Mouse (Mus musculus) neural tube, embryonic 11.5 days (tissue): ENCODE results near the gene Ptpn7. TPM values are rescaled to one million over a fixed set of nuclear protein-coding genes. Genes with fewer than 3 reads are reported as not detected.
"Not testable (repeated sequence)": the region's sequence is repeated elsewhere in the genome, so short reads cannot be mapped to it uniquely, and the experiment has no call there.

Experiments
- ATAC-seq: fragments of 200-750 bp; cut with Nextera tagmentation; 2 replicates; pipeline ENCODE4 v1.8.0; 2017; ENCODE audit warnings: moderate number of reproducible peaks, mild to moderate bottlenecking, moderate TSS enrichment, moderate library complexity; ENCODE audit not compliant: insufficient read depth, low FRiP score, low TSS enrichment
- DNase-seq: peaks from one replicate; pipeline ENCODE4 v3.0.0-alpha.2; 2015; ENCODE audit warnings: low spot score
- H3K27ac ChIP-seq: fragments of 300-500 bp; sonication (generic); 2 replicates; pipeline ENCODE4 v1.5.1; 2014; ENCODE audit warnings: low read depth, mild to moderate bottlenecking, low read length
- H3K27me3 ChIP-seq: fragments of 300-500 bp; sonication (generic); 2 replicates; pipeline ENCODE4 v1.6.1; 2014; ENCODE audit warnings: mild to moderate bottlenecking, low read length, mixed read lengths; ENCODE audit not compliant: control insufficient read depth, insufficient read depth
- H3K36me3 ChIP-seq: fragments of 300-500 bp; sonication (generic); 2 replicates; pipeline ENCODE4 v1.6.1; 2014; ENCODE audit warnings: mild to moderate bottlenecking, low read length, moderate library complexity, mixed read lengths; ENCODE audit not compliant: control insufficient read depth, insufficient read depth
- H3K4me1 ChIP-seq: fragments of 300-500 bp; sonication (generic); 2 replicates; pipeline ENCODE4 v1.6.1; 2014; ENCODE audit warnings: low read length, mixed read lengths; ENCODE audit not compliant: control insufficient read depth, insufficient read depth
- H3K4me2 ChIP-seq: fragments of 300-500 bp; sonication (generic); 2 replicates; pipeline ENCODE4 v1.6.1; 2014; ENCODE audit warnings: low read depth, mild to moderate bottlenecking, moderate library complexity
- H3K4me3 ChIP-seq: fragments of 300-500 bp; sonication (generic); 2 replicates; pipeline ENCODE4 v1.5.1; 2014; ENCODE audit warnings: low read depth, low read length
- H3K9ac ChIP-seq: fragments of 300-500 bp; sonication (generic); 2 replicates; pipeline ENCODE4 v1.6.1; 2014; ENCODE audit warnings: mild to moderate bottlenecking, low read length
- H3K9me3 ChIP-seq: fragments of 300-500 bp; sonication (generic); 2 replicates; pipeline ENCODE4 v1.6.1; 2016; ENCODE audit warnings: low read length; ENCODE audit not compliant: control insufficient read depth
- WGBS: fragments of 180-500 bp; shearing (Covaris S2); extraction: QIAGEN DNeasy Blood & Tissue Kit; methylation state at CpG from one replicate; pipeline ENCODE4 v1.1.7; 2014; 5-methylcytosine and 5-hydroxymethylcytosine counted together
- polyA plus RNA-seq: library from polyadenylated mRNA; unstranded; fragments of >200 nt; fragmentation: Nextera tagmentation; extraction: Ambion mirVana; gene quantifications from 2 replicates; pipeline ENCODE4 v1.2.1, GENCODE M21; 2014

The Ptpn7 gene
- polyA plus RNA-seq, 1 experiment from 2014 or later: 1.7 TPM

- H3K4me2 ChIP-seq: no peak overlapping the region
- no peak overlapping the region for H3K9ac ChIP-seq
- no peak overlapping the region for H3K27ac ChIP-seq
- ATAC-seq (no peak), DNase-seq (no peak)
- 88% methylated on average over 11 of the region's 11 CpGs for WGBS
- H3K36me3 ChIP-seq: no peaks in the 10 kb centered on the region
- no peaks in the 10 kb centered on the region for H3K4me1 ChIP-seq
- H3K4me3 ChIP-seq: no peak overlapping the region
- H3K27me3 ChIP-seq: 0 out of 2 replicates have a peak, but pooled peaks cover 2% of the 10 kb centered on the region
- no peaks in the 10 kb centered on the region for H3K9me3 ChIP-seq
Observed at GRCm38 (mm10) chr1:135096312-135096711, 36.2 kb upstream of the Ptpn7 start.

DNA sequence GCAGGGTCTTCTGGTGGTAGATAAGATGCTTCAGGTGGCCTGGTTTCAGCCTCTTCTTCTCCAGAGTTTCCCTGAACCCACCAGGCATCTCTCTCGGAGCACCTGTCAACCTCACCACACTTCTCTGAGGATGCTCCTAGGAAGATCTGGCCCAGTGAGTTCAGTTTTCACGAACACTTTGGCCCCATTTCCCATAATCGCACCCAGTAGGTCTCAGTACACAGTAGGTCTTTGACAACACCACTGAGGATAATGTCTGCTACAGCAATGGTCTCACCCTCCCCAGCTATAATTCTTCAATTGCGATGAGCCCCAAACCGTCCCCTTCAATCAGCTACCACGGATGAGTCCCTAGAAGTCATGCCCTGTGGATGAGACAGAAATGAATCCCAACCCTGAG lies 35.1 kb upstream of the Ptpn7 start:
- H3K27ac ChIP-seq: no peak overlapping the region
- DNase-seq (no peak), ATAC-seq (no peak)
- no peaks in the 10 kb centered on the region for H3K36me3 ChIP-seq
- H3K9me3 ChIP-seq: no peaks in the 10 kb centered on the region
- H3K4me2 ChIP-seq: no peak overlapping the region
- no peak overlapping the region for H3K9ac ChIP-seq
- no peaks in the 10 kb centered on the region for H3K4me1 ChIP-seq
- no peak overlapping the region for H3K4me3 ChIP-seq
- H3K27me3 ChIP-seq: 0 out of 2 replicates have a peak, but pooled peaks cover 4% of the 10 kb centered on the region
- WGBS: 91% methylated on average over 6 of the region's 6 CpGs

DNA sequence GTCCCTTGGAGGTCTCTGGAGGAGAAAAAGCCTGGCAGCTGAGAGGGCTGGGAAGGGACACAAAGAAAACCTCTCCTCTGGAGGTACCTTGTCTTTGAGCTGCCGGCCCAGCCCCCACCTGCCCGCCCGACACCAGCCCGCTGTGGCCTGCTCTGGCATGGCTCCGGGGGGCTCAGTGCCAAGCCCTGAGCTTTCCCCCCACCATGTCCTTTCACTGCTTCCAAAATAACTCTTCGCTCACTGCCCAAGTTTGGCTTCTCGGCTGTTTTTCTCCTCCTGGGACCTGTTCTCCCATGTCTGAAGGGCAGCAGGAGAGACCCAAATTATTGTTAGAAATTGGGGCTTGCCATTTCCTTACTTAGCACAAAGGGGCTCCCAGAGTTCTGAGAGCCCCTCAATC lies 34.1 kb upstream of the Ptpn7 start:
- H3K4me3 ChIP-seq: no peak overlapping the region
- no peaks in the 10 kb centered on the region for H3K36me3 ChIP-seq
- no peak overlapping the region for H3K27ac ChIP-seq
- ATAC-seq: no peak
- H3K4me2 ChIP-seq: no peak overlapping the region
- DNase-seq: no peak
- peaks cover 8% of the 10 kb centered on the region for H3K27me3 ChIP-seq
- no peak overlapping the region for H3K9ac ChIP-seq
- H3K9me3 ChIP-seq: no peaks in the 10 kb centered on the region
- no peaks in the 10 kb centered on the region for H3K4me1 ChIP-seq
- 91% methylated on average over 7 of the region's 7 CpGs for WGBS

DNA sequence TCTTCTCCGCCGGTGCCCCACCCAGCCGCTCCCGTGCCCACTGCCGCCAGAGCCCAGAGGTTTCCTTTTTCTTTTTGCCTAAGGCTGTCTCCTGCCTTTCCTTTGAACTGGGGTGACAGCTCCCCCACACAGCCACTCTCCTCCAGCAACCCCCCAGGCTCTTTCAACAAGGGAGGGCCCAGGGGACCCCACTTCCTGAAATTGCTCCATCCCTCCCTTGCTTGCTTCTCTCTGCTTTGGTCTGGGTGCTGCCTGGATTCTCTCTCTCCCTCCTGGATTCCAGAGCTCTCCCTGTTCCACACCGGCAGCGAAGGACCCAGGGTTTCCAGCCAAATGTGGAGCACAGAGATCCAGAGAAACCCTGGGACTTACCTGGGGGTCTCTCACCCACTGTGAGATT lies 32.1 kb upstream of the Ptpn7 start:
- no peak overlapping the region for H3K9ac ChIP-seq
- 75% methylated on average over 7 of the region's 7 CpGs for WGBS
- no peak for DNase-seq
- H3K27me3 ChIP-seq: peaks cover 28% of the 10 kb centered on the region
- no peak overlapping the region for H3K4me3 ChIP-seq
- H3K36me3 ChIP-seq: no peaks in the 10 kb centered on the region
- no peak for ATAC-seq
- H3K9me3 ChIP-seq: no peaks in the 10 kb centered on the region
- H3K27ac ChIP-seq: no peak overlapping the region
- 0 out of 2 replicates have a peak, but pooled peaks cover 2% of the 10 kb centered on the region for H3K4me1 ChIP-seq
- H3K4me2 ChIP-seq: no peak overlapping the region

GRCm38 (mm10) chr1:135105124-135105523 lies 27.4 kb upstream of the Ptpn7 start, which contains the start of gene Lgr6:
Lgr6 (minus strand) TSS chr1:135105276.
- WGBS: under 1% methylated on average over 33 of the region's 40 CpGs
- no peak within 1 kb of the TSS for H3K27ac ChIP-seq
- no peak for ATAC-seq
- peak within 1 kb of the TSS; percentile 34 for H3K4me3 ChIP-seq
- no peak for DNase-seq
- no peaks in the 10 kb centered on the region for H3K36me3 ChIP-seq
- no peaks in the 10 kb centered on the region for H3K9me3 ChIP-seq
- peaks cover 37% of the 10 kb centered on the region for H3K27me3 ChIP-seq
- H3K9ac ChIP-seq: no peak within 1 kb of the TSS
- 0 out of 2 replicates have a peak, but pooled peaks cover 2% of the 10 kb centered on the region for H3K4me1 ChIP-seq
- peak within 1 kb of the TSS; percentile 55 for H3K4me2 ChIP-seq

- H3K9me3 ChIP-seq: no peaks in the 10 kb centered on the region
- no peak overlapping the region for H3K27ac ChIP-seq
- peaks cover 34% of the 10 kb centered on the region for H3K27me3 ChIP-seq
- H3K4me1 ChIP-seq: 0 out of 2 replicates have a peak, but pooled peaks cover 2% of the 10 kb centered on the region
- no peak overlapping the region for H3K4me2 ChIP-seq
- DNase-seq (peak; percentile 78), ATAC-seq (no peak)
- 3% methylated on average over 8 of the region's 8 CpGs for WGBS
- H3K9ac ChIP-seq: no peak overlapping the region
- no peaks in the 10 kb centered on the region for H3K36me3 ChIP-seq
- H3K4me3 ChIP-seq: no peak overlapping the region
Observed at GRCm38 (mm10) chr1:135105951-135106350, 26.5 kb upstream of the Ptpn7 start.

DNA sequence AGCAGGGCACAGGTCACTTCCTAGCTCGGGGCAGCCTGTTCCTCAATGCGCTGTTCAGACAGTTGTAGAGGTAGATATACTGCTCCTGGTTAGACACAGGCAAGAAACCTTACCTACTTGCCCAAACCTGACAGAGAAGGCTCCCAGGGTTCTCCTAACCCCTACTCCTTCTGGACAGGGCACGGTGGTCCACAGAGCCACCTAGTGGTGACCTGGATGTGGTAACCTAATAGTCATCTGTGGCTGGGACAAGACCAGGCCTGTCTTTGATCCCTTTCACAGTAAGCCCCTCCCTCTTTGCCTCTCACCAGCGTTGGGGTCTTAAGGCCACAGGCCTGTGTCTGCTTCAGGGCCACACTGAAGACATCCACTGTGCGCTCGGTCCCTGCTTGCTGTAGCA lies 23.9 kb upstream of the Ptpn7 start:
- Histone ChIP-seq H3K4me1 (0 out of 2 replicates have a peak, but pooled peaks cover 2% of the 10 kb centered on the region), H3K4me3 (no peak overlapping the region), H3K36me3 (no peaks in the 10 kb centered on the region), H3K9ac (no peak overlapping the region), H3K27me3 (peaks cover 27% of the 10 kb centered on the region), H3K4me2 (no peak overlapping the region), H3K27ac (no peak overlapping the region), H3K9me3 (no peaks in the 10 kb centered on the region)
- no peak for ATAC-seq
- DNase-seq: peak; percentile 43
- 35% methylated on average over 6 of the region's 6 CpGs for WGBS

DNA sequence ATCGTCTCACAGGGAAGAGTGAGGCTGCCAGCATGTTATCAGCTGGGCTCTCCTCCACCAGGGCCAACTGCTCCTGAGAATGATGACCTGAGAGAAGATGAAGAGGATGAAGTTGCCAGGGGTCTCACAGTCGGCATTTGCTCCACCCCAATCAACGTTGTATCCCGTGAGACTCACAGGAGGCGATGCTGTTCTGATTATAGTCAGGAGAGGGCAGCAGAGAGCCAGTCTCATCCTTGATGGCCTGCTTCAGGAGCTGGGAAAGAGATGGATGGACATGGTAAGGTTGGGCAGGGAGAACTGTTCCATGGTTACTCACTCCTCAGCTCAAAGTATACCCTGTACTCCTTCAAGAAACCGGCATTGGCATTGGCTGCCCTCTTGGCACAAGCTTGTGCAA lies 22.4 kb upstream of the Ptpn7 start:
- Histone ChIP-seq H3K36me3 (no peaks in the 10 kb centered on the region), H3K4me3 (no peak overlapping the region), H3K4me1 (0 out of 2 replicates have a peak, but pooled peaks cover 1% of the 10 kb centered on the region), H3K9me3 (no peaks in the 10 kb centered on the region), H3K9ac (no peak overlapping the region), H3K27me3 (peaks cover 12% of the 10 kb centered on the region), H3K4me2 (no peak overlapping the region), H3K27ac (no peak overlapping the region)
- ATAC-seq (no peak), DNase-seq (peak; percentile 74)
- 24% methylated on average over 6 of the region's 6 CpGs for WGBS

GRCm38 (mm10) chr1:135111271-135111670 lies 21.2 kb upstream of the Ptpn7 start:
- H3K9ac ChIP-seq, ATAC-seq, H3K4me3 ChIP-seq, H3K36me3 ChIP-seq, H3K27ac ChIP-seq, H3K4me2 ChIP-seq, H3K4me1 ChIP-seq, H3K27me3 ChIP-seq, DNase-seq, H3K9me3 ChIP-seq: not testable (repeated sequence)
- WGBS: 66% methylated on average over 5 of the region's 5 CpGs
